Mouse (Mus musculus): ENCODE data around the gene Dtnbp1. TPM values are rescaled to one million over a fixed set of nuclear protein-coding genes. Genes with fewer than 3 reads are reported as not detected.
A peak's percentile ranks its signal among the peaks of the same experiment; 100 is the strongest.

Gene Dtnbp1
- 74.1 and 75.7 TPM in 2 replicates for polyA plus RNA-seq (2016; fragmentation: Nextera tagmentation; extraction: Ambion mirVana)

GRCm38 (mm10) chr13:45001911-45002615 lies at the start of gene Dtnbp1:
Gene Dtnbp1, minus strand, starts transcription at chr13:45002147.
- 1% methylated on average over 68 of the region's 68 CpGs for WGBS
- peak within 1 kb of the TSS; percentile 94 for H3K27ac ChIP-seq (replicated peaks)
- H3K9me3 ChIP-seq (replicated peaks): no peaks in the 10 kb centered on the region
- DNase-seq (ENCODE audit: low spot score): peak; percentile 70
- H3K27me3 ChIP-seq (ENCODE audit: low read depth, poor library complexity, severe bottlenecking): no peaks in the 10 kb centered on the region
- H3K4me1 ChIP-seq: peaks cover 32% of the 10 kb centered on the region
- peaks cover 8% of the 10 kb centered on the region for H3K36me3 ChIP-seq
- H3K4me3 ChIP-seq: peak within 1 kb of the TSS; percentile 90

GRCm38 (mm10) chr13:45049261-45050020 lies 47.5 kb upstream of the Dtnbp1 start:
- Histone ChIP-seq H3K4me1 (no peaks in the 10 kb centered on the region), H3K36me3 (no peaks in the 10 kb centered on the region), H3K9me3 (replicated peaks) (no peaks in the 10 kb centered on the region), H3K27me3 (ENCODE audit: low read depth, poor library complexity, severe bottlenecking) (no peaks in the 10 kb centered on the region), H3K27ac (replicated peaks) (no peak overlapping the region), H3K4me3 (no peak overlapping the region)
- 84% methylated on average over 7 of the region's 7 CpGs for WGBS
- DNase-seq (ENCODE audit: low spot score): no peak

- no peaks in the 10 kb centered on the region for H3K27me3 ChIP-seq (ENCODE audit: low read depth, poor library complexity, severe bottlenecking)
- H3K27ac ChIP-seq (replicated peaks): no peak overlapping the region
- no peak overlapping the region for H3K4me3 ChIP-seq
- 82% methylated on average over 3 of the region's 3 CpGs for WGBS
- H3K4me1 ChIP-seq: no peaks in the 10 kb centered on the region
- no peaks in the 10 kb centered on the region for H3K36me3 ChIP-seq
- DNase-seq (ENCODE audit: low spot score): no peak
- H3K9me3 ChIP-seq (replicated peaks): no peaks in the 10 kb centered on the region
Observed at GRCm38 (mm10) chr13:45043466-45043865, 41.5 kb upstream of the Dtnbp1 start.

- no peak overlapping the region for H3K27ac ChIP-seq (replicated peaks)
- H3K27me3 ChIP-seq (ENCODE audit: low read depth, poor library complexity, severe bottlenecking): no peaks in the 10 kb centered on the region
- WGBS: 91% methylated on average over 7 of the region's 7 CpGs
- no peaks in the 10 kb centered on the region for H3K4me1 ChIP-seq
- no peak overlapping the region for H3K4me3 ChIP-seq
- DNase-seq (ENCODE audit: low spot score): no peak
- no peaks in the 10 kb centered on the region for H3K36me3 ChIP-seq
- H3K9me3 ChIP-seq (replicated peaks): no peaks in the 10 kb centered on the region
Observed at GRCm38 (mm10) chr13:45040741-45041140, 38.8 kb upstream of the Dtnbp1 start.

GRCm38 (mm10) chr13:45040195-45040594 lies 38.2 kb upstream of the Dtnbp1 start:
- Histone ChIP-seq H3K27ac (replicated peaks) (no peak overlapping the region), H3K36me3 (no peaks in the 10 kb centered on the region), H3K4me3 (no peak overlapping the region), H3K9me3 (replicated peaks) (no peaks in the 10 kb centered on the region), H3K27me3 (ENCODE audit: low read depth, poor library complexity, severe bottlenecking) (no peaks in the 10 kb centered on the region), H3K4me1 (no peaks in the 10 kb centered on the region)
- no peak for DNase-seq (ENCODE audit: low spot score)
- 77% methylated on average over 4 of the region's 4 CpGs for WGBS

- no peak for DNase-seq (ENCODE audit: low spot score)
- WGBS: 91% methylated on average over 4 of the region's 4 CpGs
Observed at GRCm38 (mm10) chr13:45036417-45036816, 34.5 kb upstream of the Dtnbp1 start.

GRCm38 (mm10) chr13:45034759-45035158 lies 32.8 kb upstream of the Dtnbp1 start:
- Histone ChIP-seq H3K4me3 (no peak overlapping the region), H3K27ac (replicated peaks) (no peak overlapping the region), H3K36me3 (no peaks in the 10 kb centered on the region), H3K9me3 (replicated peaks) (no peaks in the 10 kb centered on the region), H3K4me1 (no peaks in the 10 kb centered on the region), H3K27me3 (ENCODE audit: low read depth, poor library complexity, severe bottlenecking) (no peaks in the 10 kb centered on the region)
- no peak for DNase-seq (ENCODE audit: low spot score)
- 81% methylated on average over 7 of the region's 7 CpGs for WGBS

More at GRCm38 (mm10) chr13:45036417-45036816, 34.5 kb upstream of the Dtnbp1 start:
- Histone ChIP-seq H3K4me1 (no peaks in the 10 kb centered on the region), H3K36me3 (no peaks in the 10 kb centered on the region), H3K4me3 (no peak overlapping the region), H3K27me3 (ENCODE audit: low read depth, poor library complexity, severe bottlenecking) (no peaks in the 10 kb centered on the region), H3K27ac (replicated peaks) (no peak overlapping the region), H3K9me3 (replicated peaks) (no peaks in the 10 kb centered on the region)

GRCm38 (mm10) chr13:45033360-45033759 lies 31.4 kb upstream of the Dtnbp1 start:
- no peak overlapping the region for H3K27ac ChIP-seq (replicated peaks)
- no peaks in the 10 kb centered on the region for H3K27me3 ChIP-seq (ENCODE audit: low read depth, poor library complexity, severe bottlenecking)
- no peak for DNase-seq (ENCODE audit: low spot score)
- no peaks in the 10 kb centered on the region for H3K4me1 ChIP-seq
- no peak overlapping the region for H3K4me3 ChIP-seq
- no peaks in the 10 kb centered on the region for H3K9me3 ChIP-seq (replicated peaks)
- H3K36me3 ChIP-seq: no peaks in the 10 kb centered on the region
- 94% methylated on average over 10 of the region's 10 CpGs for WGBS

GRCm38 (mm10) chr13:45032484-45032883 lies 30.5 kb upstream of the Dtnbp1 start:
- 85% methylated on average over 4 of the region's 4 CpGs for WGBS
- no peak for DNase-seq (ENCODE audit: low spot score)
- no peaks in the 10 kb centered on the region for H3K36me3 ChIP-seq
- H3K27ac ChIP-seq (replicated peaks): no peak overlapping the region
- no peaks in the 10 kb centered on the region for H3K9me3 ChIP-seq (replicated peaks)
- H3K27me3 ChIP-seq (ENCODE audit: low read depth, poor library complexity, severe bottlenecking): no peaks in the 10 kb centered on the region
- H3K4me1 ChIP-seq: no peaks in the 10 kb centered on the region
- no peak overlapping the region for H3K4me3 ChIP-seq

- Histone ChIP-seq H3K27me3 (ENCODE audit: low read depth, poor library complexity, severe bottlenecking) (no peaks in the 10 kb centered on the region), H3K9me3 (replicated peaks) (no peaks in the 10 kb centered on the region), H3K27ac (replicated peaks) (no peak overlapping the region), H3K36me3 (no peaks in the 10 kb centered on the region), H3K4me1 (no peaks in the 10 kb centered on the region), H3K4me3 (no peak overlapping the region)
- DNase-seq (ENCODE audit: low spot score): no peak
- 84% methylated on average over 7 of the region's 7 CpGs for WGBS
Observed at GRCm38 (mm10) chr13:45031748-45032147, 29.8 kb upstream of the Dtnbp1 start.

GRCm38 (mm10) chr13:45031314-45031713 lies 29.4 kb upstream of the Dtnbp1 start:
- no peak overlapping the region for H3K27ac ChIP-seq (replicated peaks)
- no peaks in the 10 kb centered on the region for H3K36me3 ChIP-seq
- WGBS: 77% methylated on average over 10 of the region's 10 CpGs
- H3K9me3 ChIP-seq (replicated peaks): no peaks in the 10 kb centered on the region
- H3K4me1 ChIP-seq: no peaks in the 10 kb centered on the region
- no peak for DNase-seq (ENCODE audit: low spot score)
- H3K27me3 ChIP-seq (ENCODE audit: low read depth, poor library complexity, severe bottlenecking): no peaks in the 10 kb centered on the region
- H3K4me3 ChIP-seq: no peak overlapping the region

GRCm38 (mm10) chr13:45030830-45031229 lies 28.9 kb upstream of the Dtnbp1 start:
- Histone ChIP-seq H3K4me1 (no peaks in the 10 kb centered on the region), H3K36me3 (no peaks in the 10 kb centered on the region), H3K27ac (replicated peaks) (no peak overlapping the region), H3K9me3 (replicated peaks) (no peaks in the 10 kb centered on the region), H3K4me3 (no peak overlapping the region), H3K27me3 (ENCODE audit: low read depth, poor library complexity, severe bottlenecking) (no peaks in the 10 kb centered on the region)
- WGBS: 16% methylated on average over 12 of the region's 12 CpGs
- DNase-seq (ENCODE audit: low spot score): peak; percentile 85

GRCm38 (mm10) chr13:45029791-45030190 lies 27.8 kb upstream of the Dtnbp1 start:
- Histone ChIP-seq H3K4me1 (no peaks in the 10 kb centered on the region), H3K27ac (replicated peaks) (no peak overlapping the region), H3K36me3 (no peaks in the 10 kb centered on the region), H3K4me3 (no peak overlapping the region), H3K27me3 (ENCODE audit: low read depth, poor library complexity, severe bottlenecking) (no peaks in the 10 kb centered on the region), H3K9me3 (replicated peaks) (no peaks in the 10 kb centered on the region)
- no peak for DNase-seq (ENCODE audit: low spot score)
- WGBS: 85% methylated on average over 1 of the region's 1 CpGs
